Mouse (Mus musculus): ENCODE measurements around the gene Gm47996. TPM values are rescaled to one million over a fixed set of nuclear protein-coding genes. Genes with fewer than 3 reads are reported as not detected.
"Not testable (repeated sequence)": the region's sequence is repeated elsewhere in the genome, so short reads cannot be mapped to it uniquely, and the experiment has no call there.

Gene Gm47996
- polyA plus RNA-seq, 1 experiment from 2014 or later = not detected

GRCm38 (mm10) chr1:151180167-151180566, 29.8 kb upstream of the Gm47996 start:
- 77% methylated on average over 2 of the region's 2 CpGs for WGBS
- Histone ChIP-seq H3K4me2 (replicated peaks; ENCODE audit: low read depth, low read length) (no peak overlapping the region), H3K9ac (ENCODE audit: low read depth, low read length) (no peak overlapping the region), H3K4me3 (ENCODE audit: low read length) (no peak overlapping the region), H3K36me3 (ENCODE audit: control insufficient read depth, insufficient read depth, low read length) (no peaks in the 10 kb centered on the region), H3K4me1 (ENCODE audit: control insufficient read depth, insufficient read depth, low read length) (0 out of 2 replicates have a peak, but pooled peaks cover 4% of the 10 kb centered on the region), H3K27me3 (ENCODE audit: control insufficient read depth, insufficient read depth, low read length) (no peaks in the 10 kb centered on the region), H3K27ac (ENCODE audit: low read depth, low read length) (no peak overlapping the region), H3K9me3 (ENCODE audit: control insufficient read depth, low read length) (no peaks in the 10 kb centered on the region)
- ATAC-seq (ENCODE audit: low FRiP score, low TSS enrichment) = no peak

- H3K9ac ChIP-seq (ENCODE audit: low read depth, low read length); H3K4me2 ChIP-seq (replicated peaks; ENCODE audit: low read depth, low read length); H3K4me3 ChIP-seq (ENCODE audit: low read length); ATAC-seq (ENCODE audit: low FRiP score, low TSS enrichment); H3K27ac ChIP-seq (ENCODE audit: low read depth, low read length); H3K36me3 ChIP-seq (ENCODE audit: control insufficient read depth, insufficient read depth, low read length); H3K27me3 ChIP-seq (ENCODE audit: control insufficient read depth, insufficient read depth, low read length); H3K4me1 ChIP-seq (ENCODE audit: control insufficient read depth, insufficient read depth, low read length); H3K9me3 ChIP-seq (ENCODE audit: control insufficient read depth, low read length): not testable (repeated sequence)
- WGBS = no CpG with 5 or more reads among the region's 7 CpGs
These were observed 27.7 kb upstream of the Gm47996 start, which contains the start of gene Gm47985 for GRCm38 (mm10) chr1:151182266-151182665. Gene Gm47985, plus strand, starts transcription at chr1:151182537.

- H3K9ac ChIP-seq (ENCODE audit: low read depth, low read length); H3K4me3 ChIP-seq (ENCODE audit: low read length); H3K4me1 ChIP-seq (ENCODE audit: control insufficient read depth, insufficient read depth, low read length); H3K27me3 ChIP-seq (ENCODE audit: control insufficient read depth, insufficient read depth, low read length); ATAC-seq (ENCODE audit: low FRiP score, low TSS enrichment); H3K4me2 ChIP-seq (replicated peaks; ENCODE audit: low read depth, low read length); H3K36me3 ChIP-seq (ENCODE audit: control insufficient read depth, insufficient read depth, low read length); H3K27ac ChIP-seq (ENCODE audit: low read depth, low read length); H3K9me3 ChIP-seq (ENCODE audit: control insufficient read depth, low read length): not testable (repeated sequence)
- 74% methylated on average over 3 of the region's 3 CpGs for WGBS
These were observed 23.7 kb upstream of the Gm47996 start for GRCm38 (mm10) chr1:151186186-151186585.

GRCm38 (mm10) chr1:151186879-151187424, 23.0 kb upstream of the Gm47996 start:
- H3K4me1 ChIP-seq (ENCODE audit: control insufficient read depth, insufficient read depth, low read length) = not testable (repeated sequence)
- WGBS = 81% methylated on average over 4 of the region's 4 CpGs

GRCm38 (mm10) chr1:151188469-151188868, 21.5 kb upstream of the Gm47996 start:
- H3K27me3 ChIP-seq (ENCODE audit: control insufficient read depth, insufficient read depth, low read length) = no peaks in the 10 kb centered on the region
- H3K36me3 ChIP-seq (ENCODE audit: control insufficient read depth, insufficient read depth, low read length) = no peaks in the 10 kb centered on the region
- H3K9me3 ChIP-seq (ENCODE audit: control insufficient read depth, low read length) = no peaks in the 10 kb centered on the region
- ATAC-seq (ENCODE audit: low FRiP score, low TSS enrichment) = 0 out of 2 replicates have a peak, but pooled peaks have one; percentile 32
- WGBS = 90% methylated on average over 4 of the region's 4 CpGs
- no peak overlapping the region for H3K4me3 ChIP-seq (ENCODE audit: low read length)
- no peak overlapping the region for H3K4me2 ChIP-seq (replicated peaks; ENCODE audit: low read depth, low read length)
- no peak overlapping the region for H3K9ac ChIP-seq (ENCODE audit: low read depth, low read length)
- H3K4me1 ChIP-seq (ENCODE audit: control insufficient read depth, insufficient read depth, low read length) = no peaks in the 10 kb centered on the region
- no peak overlapping the region for H3K27ac ChIP-seq (ENCODE audit: low read depth, low read length)

More at GRCm38 (mm10) chr1:151186879-151187424, 23.0 kb upstream of the Gm47996 start:
- H3K9ac ChIP-seq (ENCODE audit: low read depth, low read length); ATAC-seq (ENCODE audit: low FRiP score, low TSS enrichment); H3K4me3 ChIP-seq (ENCODE audit: low read length); H3K4me2 ChIP-seq (replicated peaks; ENCODE audit: low read depth, low read length); H3K27ac ChIP-seq (ENCODE audit: low read depth, low read length); H3K27me3 ChIP-seq (ENCODE audit: control insufficient read depth, insufficient read depth, low read length); H3K9me3 ChIP-seq (ENCODE audit: control insufficient read depth, low read length); H3K36me3 ChIP-seq (ENCODE audit: control insufficient read depth, insufficient read depth, low read length): not testable (repeated sequence)

- ATAC-seq (ENCODE audit: low FRiP score, low TSS enrichment); H3K4me3 ChIP-seq (ENCODE audit: low read length); H3K27ac ChIP-seq (ENCODE audit: low read depth, low read length); H3K4me2 ChIP-seq (replicated peaks; ENCODE audit: low read depth, low read length); H3K9ac ChIP-seq (ENCODE audit: low read depth, low read length); H3K36me3 ChIP-seq (ENCODE audit: control insufficient read depth, insufficient read depth, low read length); H3K9me3 ChIP-seq (ENCODE audit: control insufficient read depth, low read length); H3K27me3 ChIP-seq (ENCODE audit: control insufficient read depth, insufficient read depth, low read length); H3K4me1 ChIP-seq (ENCODE audit: control insufficient read depth, insufficient read depth, low read length): not testable (repeated sequence)
- no CpG with 5 or more reads among the region's 7 CpGs for WGBS
These were observed 17.9 kb upstream of the Gm47996 start, which contains the start of gene Gm8947 for GRCm38 (mm10) chr1:151192075-151192474. Gene Gm8947, plus strand, starts transcription at chr1:151192376.

- not testable (repeated sequence) for H3K4me1 ChIP-seq (ENCODE audit: control insufficient read depth, insufficient read depth, low read length); H3K36me3 ChIP-seq (ENCODE audit: control insufficient read depth, insufficient read depth, low read length); H3K27me3 ChIP-seq (ENCODE audit: control insufficient read depth, insufficient read depth, low read length); ATAC-seq (ENCODE audit: low FRiP score, low TSS enrichment); H3K4me2 ChIP-seq (replicated peaks; ENCODE audit: low read depth, low read length); H3K4me3 ChIP-seq (ENCODE audit: low read length); H3K27ac ChIP-seq (ENCODE audit: low read depth, low read length); H3K9ac ChIP-seq (ENCODE audit: low read depth, low read length); H3K9me3 ChIP-seq (ENCODE audit: control insufficient read depth, low read length)
- 93% methylated on average over 14 of the region's 15 CpGs for WGBS
These were observed 17.2 kb upstream of the Gm47996 start for GRCm38 (mm10) chr1:151192739-151193138.

GRCm38 (mm10) chr1:151195986-151196385, 13.9 kb upstream of the Gm47996 start:
- H3K27ac ChIP-seq (ENCODE audit: low read depth, low read length); H3K9me3 ChIP-seq (ENCODE audit: control insufficient read depth, low read length); H3K4me2 ChIP-seq (replicated peaks; ENCODE audit: low read depth, low read length); H3K9ac ChIP-seq (ENCODE audit: low read depth, low read length); H3K4me1 ChIP-seq (ENCODE audit: control insufficient read depth, insufficient read depth, low read length); ATAC-seq (ENCODE audit: low FRiP score, low TSS enrichment); H3K27me3 ChIP-seq (ENCODE audit: control insufficient read depth, insufficient read depth, low read length); H3K36me3 ChIP-seq (ENCODE audit: control insufficient read depth, insufficient read depth, low read length); H3K4me3 ChIP-seq (ENCODE audit: low read length): not testable (repeated sequence)
- WGBS = 81% methylated on average over 4 of the region's 4 CpGs

GRCm38 (mm10) chr1:151196690-151197089, 13.2 kb upstream of the Gm47996 start:
- not testable (repeated sequence) for H3K4me3 ChIP-seq (ENCODE audit: low read length); H3K36me3 ChIP-seq (ENCODE audit: control insufficient read depth, insufficient read depth, low read length); H3K9ac ChIP-seq (ENCODE audit: low read depth, low read length); H3K9me3 ChIP-seq (ENCODE audit: control insufficient read depth, low read length); H3K4me1 ChIP-seq (ENCODE audit: control insufficient read depth, insufficient read depth, low read length); ATAC-seq (ENCODE audit: low FRiP score, low TSS enrichment); H3K27ac ChIP-seq (ENCODE audit: low read depth, low read length); H3K27me3 ChIP-seq (ENCODE audit: control insufficient read depth, insufficient read depth, low read length); H3K4me2 ChIP-seq (replicated peaks; ENCODE audit: low read depth, low read length)
- WGBS = 68% methylated on average over 3 of the region's 3 CpGs

Measured in kidney, embryonic 14.5 days (tissue).